Mouse (Mus musculus) bone marrow, adult 2 months (tissue): ENCODE data around the gene Ccdc57.

ENCODE experiments used
- CTCF ChIP-seq: fragments of 200-500 bp; IDR thresholded peaks from 2 replicates; pipeline ENCODE4 v1.5.1; 2011; ENCODE audit warnings: low read length, control low read depth; ENCODE audit not compliant: control insufficient read depth, insufficient read depth
- POLR2A ChIP-seq: fragments of 200-500 bp; IDR thresholded peaks from 2 replicates; pipeline ENCODE4 v1.6.1; 2011; ENCODE audit warnings: low read depth, mild to moderate bottlenecking, control low read depth, low read length, borderline replicate concordance; ENCODE audit not compliant: control insufficient read depth

DNA sequence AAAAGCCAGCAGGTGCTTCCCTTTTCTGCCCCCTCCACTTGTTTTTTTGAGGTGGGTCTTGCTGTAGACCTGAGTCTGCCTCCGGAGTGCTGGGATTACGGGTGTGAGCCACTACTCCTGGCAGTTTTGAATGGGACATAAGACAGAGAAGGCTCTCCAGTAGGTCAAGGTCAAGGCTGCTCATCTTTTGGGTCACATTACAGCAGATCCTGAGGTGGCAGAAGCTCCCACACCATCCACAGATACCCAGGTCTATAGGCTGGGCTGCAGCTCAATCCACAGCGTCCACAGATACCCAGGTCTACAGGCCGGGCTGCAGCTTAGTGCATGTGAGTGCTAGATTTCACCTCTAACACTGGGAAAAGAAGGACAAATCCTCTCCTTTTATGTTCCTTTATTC is 18.9 kb downstream of the Ccdc57 start:
- no peak for TF ChIP-seq CTCF
- TF ChIP-seq POLR2A, result no peak
